Mouse (Mus musculus) ovary, postnatal 36 days (tissue): ENCODE results near the gene Srsf10.

Experiments used
- DNase-seq: peaks from one replicate; pipeline ENCODE4 v3.0.0; 2022; ENCODE audit warnings: low spot score, mixed read lengths

Srsf10 gene

GRCm38 (mm10) chr4:135855536-135856222 lies at the start of gene Srsf10:
Gene Srsf10, plus strand, starts transcription at chr4:135855747.
- peak; percentile 97 for DNase-seq

GRCm38 (mm10) chr4:135814896-135815295 lies 40.7 kb upstream of the Srsf10 start:
- no peak for DNase-seq

- DNase-seq: peak; percentile 41
Measured at GRCm38 (mm10) chr4:135816905-135817622, 38.5 kb upstream of the Srsf10 start.

GRCm38 (mm10) chr4:135818366-135818765 lies 37.2 kb upstream of the Srsf10 start:
- DNase-seq: no peak

GRCm38 (mm10) chr4:135819826-135820526 lies 35.6 kb upstream of the Srsf10 start:
- DNase-seq: peak; percentile 61

GRCm38 (mm10) chr4:135821772-135822171 lies 33.8 kb upstream of the Srsf10 start:
- no peak for DNase-seq

GRCm38 (mm10) chr4:135823298-135823697 lies 32.2 kb upstream of the Srsf10 start:
- no peak for DNase-seq

- DNase-seq: no peak
Measured at GRCm38 (mm10) chr4:135824254-135824653, 31.3 kb upstream of the Srsf10 start.

GRCm38 (mm10) chr4:135828491-135828890 lies 27.1 kb upstream of the Srsf10 start:
- DNase-seq: peak; percentile 86

GRCm38 (mm10) chr4:135832070-135832469 lies 23.5 kb upstream of the Srsf10 start:
- DNase-seq: no peak

- no peak for DNase-seq
Measured at GRCm38 (mm10) chr4:135833301-135834123, 22.0 kb upstream of the Srsf10 start.

- no peak for DNase-seq
Measured at GRCm38 (mm10) chr4:135834124-135834717, 21.3 kb upstream of the Srsf10 start.

- DNase-seq: no peak
Measured at GRCm38 (mm10) chr4:135838925-135839292, 16.6 kb upstream of the Srsf10 start.

- DNase-seq: peak; percentile 4
Measured at GRCm38 (mm10) chr4:135839293-135840011, 16.1 kb upstream of the Srsf10 start.

- no peak for DNase-seq
Measured at GRCm38 (mm10) chr4:135844400-135844799, 11.1 kb upstream of the Srsf10 start.

GRCm38 (mm10) chr4:135847581-135847980 lies 8.0 kb upstream of the Srsf10 start:
- peak; percentile 64 for DNase-seq

GRCm38 (mm10) chr4:135850411-135851095 lies 5.0 kb upstream of the Srsf10 start:
- no peak for DNase-seq

- DNase-seq: no peak
Measured at GRCm38 (mm10) chr4:135851942-135852341, 3.6 kb upstream of the Srsf10 start.

- no peak for DNase-seq
Measured at GRCm38 (mm10) chr4:135853987-135854546, 1.5 kb upstream of the Srsf10 start.

GRCm38 (mm10) chr4:135854630-135855029 lies 917 bp upstream of the Srsf10 start:
- DNase-seq: no peak
